Mouse (Mus musculus) stomach, embryonic 15.5 days (tissue): ENCODE data around the gene Vil1. TPM values are rescaled to one million over a fixed set of nuclear protein-coding genes. Genes with fewer than 3 reads are reported as not detected.
A peak's percentile ranks its signal among the peaks of the same experiment; 100 is the strongest.

Experiments
- ATAC-seq: fragments of 200-750 bp; cut with Nextera tagmentation; 2 replicates; pipeline ENCODE4 v1.8.0; 2017; ENCODE audit warnings: low read depth, moderate number of reproducible peaks, moderate TSS enrichment; ENCODE audit not compliant: insufficient read depth, low FRiP score
- H3K27ac ChIP-seq: fragments of 300-500 bp; sonication (generic); 2 replicates; pipeline ENCODE4 v1.5.1; 2015; ENCODE audit warnings: mild to moderate bottlenecking, inconsistent platforms
- H3K27me3 ChIP-seq: fragments of 300-500 bp; sonication (generic); replicated peaks from 2 replicates; pipeline ENCODE4 v1.6.1; 2015; ENCODE audit warnings: inconsistent platforms
- H3K36me3 ChIP-seq: fragments of 300-500 bp; sonication (generic); 2 replicates; pipeline ENCODE4 v1.6.1; 2015; ENCODE audit warnings: inconsistent platforms
- H3K4me1 ChIP-seq: fragments of 300-500 bp; sonication (generic); 2 replicates; pipeline ENCODE4 v1.6.1; 2015; ENCODE audit warnings: inconsistent platforms
- H3K4me2 ChIP-seq: fragments of 300-500 bp; sonication (generic); 2 replicates; pipeline ENCODE4 v1.6.1; 2015; ENCODE audit warnings: mild to moderate bottlenecking, inconsistent platforms
- H3K4me3 ChIP-seq: fragments of 300-500 bp; sonication (generic); replicated peaks from 2 replicates; pipeline ENCODE4 v1.5.1; 2015; ENCODE audit warnings: inconsistent platforms
- H3K9ac ChIP-seq: fragments of 300-500 bp; sonication (generic); 2 replicates; pipeline ENCODE4 v1.6.1; 2015; ENCODE audit warnings: inconsistent platforms
- H3K9me3 ChIP-seq: fragments of 300-500 bp; sonication (generic); 2 replicates; pipeline ENCODE4 v1.6.1; 2016; ENCODE audit warnings: inconsistent platforms
- WGBS: fragments of 180-500 bp; shearing (Covaris S2); methylation state at CpG from one replicate; pipeline ENCODE4 v1.1.7; 2015; 5-methylcytosine and 5-hydroxymethylcytosine counted together
- polyA plus RNA-seq: library from polyadenylated mRNA; unstranded; fragments of >200 nt; fragmentation: Nextera tagmentation; extraction: Ambion mirVana; gene quantifications from 2 replicates; pipeline ENCODE4 v1.2.1, GENCODE M21; 2015

Gene Vil1
- polyA plus RNA-seq, 1 experiment from 2014 or later: 32.2 TPM

- ATAC-seq: no peak
- Histone ChIP-seq H3K4me1 (no peaks in the 10 kb centered on the region), H3K9ac (no peak overlapping the region), H3K36me3 (no peaks in the 10 kb centered on the region), H3K27ac (no peak overlapping the region), H3K27me3 (no peaks in the 10 kb centered on the region), H3K4me2 (no peak overlapping the region), H3K9me3 (no peaks in the 10 kb centered on the region), H3K4me3 (no peak overlapping the region)
- WGBS: 34% methylated on average over 8 of the region's 8 CpGs
Observed at GRCm38 (mm10) chr1:74423147-74423546, 14.0 kb downstream of the Vil1 start.

DNA sequence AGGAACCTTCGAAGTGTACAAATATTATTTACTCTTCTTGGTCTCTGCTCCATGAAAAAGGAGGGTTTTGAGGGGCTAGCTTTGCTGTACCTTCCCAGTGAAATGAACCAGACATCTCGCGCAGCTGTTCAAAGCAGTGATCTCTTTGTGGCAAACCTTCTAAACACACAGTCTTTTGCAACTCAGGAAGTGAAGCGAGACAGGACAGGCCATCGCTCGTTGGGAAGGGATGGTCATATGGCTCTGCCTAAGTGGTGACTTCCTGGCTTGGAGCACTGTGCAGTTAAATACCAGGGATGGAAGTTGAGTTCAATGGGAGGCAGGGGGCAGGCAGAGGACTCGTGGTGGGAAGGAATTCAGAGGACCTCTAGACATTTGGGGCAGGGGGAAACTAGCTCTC, 16.7 kb downstream of the Vil1 start:
- 57% methylated on average over 7 of the region's 7 CpGs for WGBS
- ATAC-seq: no peak
- Histone ChIP-seq H3K27me3 (no peaks in the 10 kb centered on the region), H3K36me3 (no peaks in the 10 kb centered on the region), H3K4me3 (no peak overlapping the region), H3K9me3 (no peaks in the 10 kb centered on the region), H3K4me1 (no peaks in the 10 kb centered on the region), H3K4me2 (no peak overlapping the region), H3K27ac (no peak overlapping the region), H3K9ac (no peak overlapping the region)

- ATAC-seq: no peak; the same call in 1 of the 2 replicates
- H3K9ac ChIP-seq: no peak overlapping the region
- H3K27ac ChIP-seq: 0 out of 2 replicates have a peak overlapping the region, but pooled peaks have one; percentile 26
Observed at GRCm38 (mm10) chr1:74433220-74433619, 24.0 kb downstream of the Vil1 start.

DNA sequence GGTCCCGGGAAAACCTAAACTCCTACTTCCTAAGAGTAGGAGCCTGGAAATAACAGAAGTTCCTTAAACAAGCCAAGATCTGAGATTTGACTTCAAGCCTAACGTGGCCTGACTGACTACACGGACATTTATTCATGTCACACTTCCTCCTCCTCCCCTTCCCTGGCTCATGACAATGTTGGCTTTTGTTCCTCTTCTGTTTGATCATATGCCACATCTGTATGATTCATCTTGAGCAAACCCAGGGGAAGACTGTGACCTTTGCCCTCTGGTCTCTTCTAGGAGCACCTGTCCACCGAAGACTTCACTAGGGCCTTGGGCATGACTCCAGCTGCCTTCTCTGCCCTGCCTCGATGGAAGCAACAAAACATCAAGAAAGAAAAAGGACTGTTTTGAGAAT, 25.4 kb downstream of the Vil1 start:
- Histone ChIP-seq H3K4me2 (no peak overlapping the region), H3K27ac (peak overlapping the region; percentile 76)
- 38% methylated on average over 5 of the region's 5 CpGs for WGBS

More at GRCm38 (mm10) chr1:74433220-74433619, 24.0 kb downstream of the Vil1 start:
- H3K4me3 ChIP-seq: no peak overlapping the region
- H3K4me2 ChIP-seq: no peak overlapping the region
- WGBS: 74% methylated on average over 6 of the region's 6 CpGs
- H3K36me3 ChIP-seq: 0 out of 2 replicates have a peak, but pooled peaks cover 8% of the 10 kb centered on the region
- H3K9me3 ChIP-seq: no peaks in the 10 kb centered on the region
- no peaks in the 10 kb centered on the region for H3K27me3 ChIP-seq
- H3K4me1 ChIP-seq: no peaks in the 10 kb centered on the region

DNA sequence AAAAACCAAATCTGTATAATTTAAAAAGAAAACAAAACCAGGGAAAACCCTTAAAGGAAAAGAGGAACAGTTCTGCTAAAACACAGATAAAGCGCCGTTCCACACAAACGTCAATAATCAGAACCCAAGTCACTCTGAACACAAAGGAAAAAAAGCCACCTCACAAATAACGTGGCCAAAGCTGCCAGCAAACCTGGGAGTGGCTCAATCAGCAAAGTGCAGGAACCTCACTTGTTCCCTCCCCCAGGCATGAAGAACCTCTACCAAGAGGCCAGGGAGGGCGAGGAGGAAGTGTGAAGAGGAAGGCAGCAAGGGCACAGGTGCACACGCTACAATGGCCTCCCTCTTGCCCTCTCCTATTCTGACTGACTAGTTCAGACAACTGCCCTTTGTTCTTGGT, 26.4 kb downstream of the Vil1 start:
- WGBS: 60% methylated on average over 6 of the region's 6 CpGs
- peak; percentile 50; the same call in 1 of the 2 replicates for ATAC-seq

More for the DNA sequence above, 25.4 kb downstream of the Vil1 start:
- no peaks in the 10 kb centered on the region for H3K9me3 ChIP-seq
- H3K27me3 ChIP-seq: no peaks in the 10 kb centered on the region
- H3K4me1 ChIP-seq: no peaks in the 10 kb centered on the region
- H3K9ac ChIP-seq: no peak overlapping the region
- H3K36me3 ChIP-seq: peaks cover 20% of the 10 kb centered on the region; the same call in 1 of the 2 replicates
- H3K4me3 ChIP-seq: no peak overlapping the region
- ATAC-seq: peak; percentile 8; the same call in 1 of the 2 replicates

DNA sequence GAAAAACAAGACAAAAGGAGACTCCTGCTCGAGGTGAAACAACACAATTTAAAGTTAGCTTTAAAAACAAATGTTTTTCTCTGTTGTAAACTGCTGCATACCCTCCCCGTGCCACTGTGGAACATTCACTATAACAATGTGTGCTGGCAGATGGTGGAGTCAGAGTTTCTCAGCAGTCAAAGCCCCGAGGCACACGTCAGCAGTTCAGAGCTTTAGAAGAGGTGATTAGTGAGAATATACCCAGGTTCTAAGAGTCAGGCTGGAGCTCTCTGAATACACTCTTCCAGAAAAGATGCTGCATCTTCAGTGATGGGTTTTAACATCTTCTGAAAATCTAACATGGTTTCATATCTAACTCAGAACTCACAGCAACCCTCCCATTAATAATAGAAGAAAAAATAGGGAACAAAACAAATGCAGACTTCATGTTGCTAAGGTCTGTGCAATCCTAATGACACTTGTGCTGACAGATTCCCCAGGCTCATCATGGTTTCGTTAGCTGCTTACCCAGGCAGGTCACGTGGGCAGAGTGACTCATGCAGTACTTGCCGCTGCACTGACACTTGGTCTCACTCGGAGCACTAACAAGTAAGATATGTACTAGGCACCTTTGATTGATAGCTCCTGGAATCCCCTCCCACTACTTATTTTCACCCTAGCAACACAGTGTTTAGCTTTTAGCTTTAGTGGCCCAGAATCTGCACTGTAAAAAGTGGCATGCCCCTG, 28.7 kb downstream of the Vil1 start:
- Histone ChIP-seq H3K4me2 (no peak overlapping the region), H3K9ac (no peak overlapping the region), H3K9me3 (no peaks in the 10 kb centered on the region), H3K4me1 (no peaks in the 10 kb centered on the region), H3K4me3 (no peak overlapping the region), H3K27ac (no peak overlapping the region), H3K36me3 (peaks cover 28% of the 10 kb centered on the region), H3K27me3 (no peaks in the 10 kb centered on the region)
- peak; percentile 62 for ATAC-seq
- 57% methylated on average over 8 of the region's 8 CpGs for WGBS

More for the DNA sequence above, 26.4 kb downstream of the Vil1 start:
- Histone ChIP-seq H3K4me3 (no peak overlapping the region), H3K4me2 (no peak overlapping the region), H3K9ac (no peak overlapping the region), H3K36me3 (peaks cover 22% of the 10 kb centered on the region), H3K27ac (peak overlapping the region; percentile 23; the same call in 1 of the 2 replicates), H3K4me1 (no peaks in the 10 kb centered on the region), H3K27me3 (no peaks in the 10 kb centered on the region), H3K9me3 (no peaks in the 10 kb centered on the region)

- no peak overlapping the region for H3K9ac ChIP-seq
- H3K9me3 ChIP-seq: no peaks in the 10 kb centered on the region
- H3K27ac ChIP-seq: no peak overlapping the region
- H3K36me3 ChIP-seq: peaks cover 29% of the 10 kb centered on the region
- no peaks in the 10 kb centered on the region for H3K4me1 ChIP-seq
- no peak overlapping the region for H3K4me2 ChIP-seq
- ATAC-seq: no peak
- WGBS: 84% methylated on average over 19 of the region's 19 CpGs
- H3K27me3 ChIP-seq: no peaks in the 10 kb centered on the region
- H3K4me3 ChIP-seq: no peak overlapping the region
Observed at GRCm38 (mm10) chr1:74439166-74439876, 30.1 kb downstream of the Vil1 start.

DNA sequence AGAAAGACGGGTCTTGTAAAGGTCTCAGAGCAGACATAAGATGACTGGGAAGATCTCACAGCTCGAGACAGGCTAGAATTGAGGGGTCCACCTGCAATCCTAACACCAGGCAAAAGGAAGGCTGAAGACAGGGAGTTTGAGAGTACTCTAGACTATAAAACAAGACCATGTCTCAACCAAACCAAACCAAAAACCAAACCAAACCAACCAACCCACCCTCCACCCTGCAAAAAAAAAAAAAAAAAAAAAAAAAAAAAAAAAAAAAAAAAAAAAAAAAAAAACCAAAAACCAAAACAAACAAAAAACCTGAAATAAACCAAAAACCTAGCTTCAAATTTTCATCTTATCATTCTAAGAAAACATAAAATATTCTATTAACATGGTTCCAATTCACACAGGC, 35.4 kb downstream of the Vil1 start:
- Histone ChIP-seq H3K4me1 (no peaks in the 10 kb centered on the region), H3K27ac (no peak overlapping the region), H3K27me3 (no peaks in the 10 kb centered on the region), H3K4me3 (no peak overlapping the region), H3K36me3 (peaks cover 28% of the 10 kb centered on the region), H3K4me2 (no peak overlapping the region), H3K9ac (no peak overlapping the region), H3K9me3 (no peaks in the 10 kb centered on the region)
- no peak for ATAC-seq
- WGBS: 90% methylated on average over 2 of the region's 2 CpGs

DNA sequence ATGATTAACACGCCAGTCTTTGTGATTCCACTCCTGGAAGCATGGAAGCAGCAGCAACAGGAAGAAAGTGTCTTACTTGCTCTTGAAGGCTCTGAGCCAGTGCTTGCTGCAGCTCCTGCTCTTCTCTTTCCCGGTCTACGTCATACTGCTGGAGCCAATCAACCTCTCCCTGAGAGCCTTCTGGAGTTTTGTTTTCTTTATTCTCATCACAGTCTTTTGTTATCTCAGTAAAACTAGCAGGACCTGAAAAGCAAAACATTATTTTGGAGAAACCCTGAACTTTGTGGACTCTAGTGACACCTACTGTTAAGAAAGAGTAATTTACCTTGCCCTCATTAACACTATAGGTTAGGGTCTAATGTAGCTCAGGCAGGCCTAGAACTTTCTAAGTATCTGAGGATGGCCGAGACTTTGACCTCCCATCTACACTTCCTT, 43.5 kb downstream of the Vil1 start:
- H3K27ac ChIP-seq: no peak overlapping the region; the same call in 1 of the 2 replicates
- H3K36me3 ChIP-seq: peaks cover 14% of the 10 kb centered on the region; the same call in 1 of the 2 replicates
- H3K9me3 ChIP-seq: no peaks in the 10 kb centered on the region
- ATAC-seq: peak; percentile 79
- H3K4me1 ChIP-seq: no peaks in the 10 kb centered on the region
- H3K27me3 ChIP-seq: no peaks in the 10 kb centered on the region
- no peak overlapping the region for H3K4me3 ChIP-seq
- WGBS: 45% methylated on average over 4 of the region's 4 CpGs
- H3K9ac ChIP-seq: no peak overlapping the region
- H3K4me2 ChIP-seq: no peak overlapping the region

- Histone ChIP-seq H3K36me3 (peaks cover 11% of the 10 kb centered on the region), H3K27me3 (no peaks in the 10 kb centered on the region), H3K4me1 (no peaks in the 10 kb centered on the region), H3K9me3 (no peaks in the 10 kb centered on the region), H3K4me3 (no peak overlapping the region), H3K27ac (no peak overlapping the region), H3K4me2 (no peak overlapping the region), H3K9ac (no peak overlapping the region)
- WGBS: 74% methylated on average over 2 of the region's 2 CpGs
- no peak for ATAC-seq
Observed at GRCm38 (mm10) chr1:74460273-74460672, 51.1 kb downstream of the Vil1 start.
